Mouse (Mus musculus) brain, embryonic 18.5 days (tissue): Measurements from ENCODE around the gene Dna2.

ENCODE experiments used
- DNase-seq: peaks from one replicate; pipeline ENCODE4 v3.0.0-alpha.2; 2012; ENCODE audit warnings: low read depth, low spot score

Dna2 gene

GRCm38 (mm10) chr10:62980039-62980954 lies 33.5 kb downstream of the Dna2 start, which contains the start of gene Rufy2:
Gene Rufy2, plus strand, starts transcription at chr10:62980223.
- DNase-seq = peak; percentile 70

- DNase-seq = no peak
Measured at GRCm38 (mm10) chr10:62984072-62984471, 37.2 kb downstream of the Dna2 start.

- no peak for DNase-seq
Measured at GRCm38 (mm10) chr10:62984495-62984894, 37.7 kb downstream of the Dna2 start.

- DNase-seq = no peak
Measured at GRCm38 (mm10) chr10:62987341-62987740, 40.5 kb downstream of the Dna2 start.

- no peak for DNase-seq
Measured at GRCm38 (mm10) chr10:62990636-62991035, 43.8 kb downstream of the Dna2 start.

- DNase-seq = no peak
Measured at GRCm38 (mm10) chr10:62993991-62994390, 47.2 kb downstream of the Dna2 start.

- no peak for DNase-seq
Measured at GRCm38 (mm10) chr10:63000584-63000983, 53.8 kb downstream of the Dna2 start.

GRCm38 (mm10) chr10:63003252-63003651 lies 56.4 kb downstream of the Dna2 start:
- DNase-seq = no peak

GRCm38 (mm10) chr10:63004556-63004955 lies 57.7 kb downstream of the Dna2 start:
- no peak for DNase-seq

GRCm38 (mm10) chr10:63008193-63008592 lies 61.4 kb downstream of the Dna2 start:
- no peak for DNase-seq

GRCm38 (mm10) chr10:63010268-63010667 lies 63.4 kb downstream of the Dna2 start:
- no peak for DNase-seq

GRCm38 (mm10) chr10:63011556-63011955 lies 64.7 kb downstream of the Dna2 start:
- DNase-seq = no peak

- no peak for DNase-seq
Measured at GRCm38 (mm10) chr10:63013476-63013875, 66.7 kb downstream of the Dna2 start.

- DNase-seq = no peak
Measured at GRCm38 (mm10) chr10:63014168-63014567, 67.3 kb downstream of the Dna2 start.

- DNase-seq = no peak
Measured at GRCm38 (mm10) chr10:63019304-63019703, 72.5 kb downstream of the Dna2 start.

- no peak for DNase-seq
Measured at GRCm38 (mm10) chr10:63021702-63022101, 74.9 kb downstream of the Dna2 start.

GRCm38 (mm10) chr10:63022541-63023120 lies 75.8 kb downstream of the Dna2 start:
- no peak for DNase-seq

- DNase-seq = no peak
Measured at GRCm38 (mm10) chr10:63023121-63023748, 76.4 kb downstream of the Dna2 start.
